Mouse (Mus musculus): ENCODE measurements around the gene Fmo1.

GRCm38 (mm10) chr1:162857766-162858747 is 8.4 kb downstream of the Fmo1 start:
- TF ChIP-seq POLR2A (IDR thresholded peaks at IDR 0.05; ENCODE audit: extremely low read depth, insufficient read depth, low read length): no peak
- TF ChIP-seq CTCF (IDR thresholded peaks at IDR 0.05; ENCODE audit: extremely low read depth, insufficient read depth, low read length): no peak
